In genomic region chr15:103333738-103334137, GRCm38 (mm10) we compare ENCODE assay signal across 9 mouse cellular contexts. TPM values are rescaled to one million over a fixed set of nuclear protein-coding genes. Genes with fewer than 3 reads are reported as not detected.
A peak's percentile ranks its signal among the peaks of the same experiment; 100 is the strongest.
DNase-seq lines count a peak whose midpoint lies in the region; ATAC-seq and TF ChIP-seq lines count a peak whose summit lies in the region.
"Had no signal": no experiment of that assay in that cellular context is flagged by ENCODE, and none has a peak within 500 bp of the region (broad histone marks: within the 10 kb centered on the region; RNA-seq: fewer than 3 reads in every experiment).

No protein-coding gene starts in this region.

- peak overlapping the region; percentile 3; the same call in 1 of the 2 replicates for H3K4me2 ChIP-seq in embryonic facial prominence, embryonic 14.5 days (ENCODE audit: low read depth, low read length)
- peak overlapping the region; percentile 31 for H3K4me2 ChIP-seq in liver, embryonic 13.5 days

- TF ChIP-seq CTCF in olfactory bulb, adult 2 months (IDR thresholded peaks at IDR 0.05; ENCODE audit: insufficient read depth, low read depth, low read length) = no peak

- no peaks in the 10 kb centered on the region for H3K27me3 ChIP-seq in embryonic facial prominence, embryonic 14.5 days (replicated peaks; ENCODE audit: control insufficient read depth, insufficient read depth, low read length)
- H3K27me3 ChIP-seq in liver, embryonic 13.5 days = peaks cover 10% of the 10 kb centered on the region

- TF ChIP-seq POLR2A in olfactory bulb, adult 2 months (IDR thresholded peaks at IDR 0.05; ENCODE audit: insufficient read depth, low read depth, low read length) = no peak

- no peaks in the 10 kb centered on the region for H3K36me3 ChIP-seq in embryonic facial prominence, embryonic 14.5 days (ENCODE audit: control insufficient read depth, insufficient read depth, low read length)
- H3K36me3 ChIP-seq in liver, embryonic 13.5 days = no peaks in the 10 kb centered on the region

- ATAC-seq in embryonic facial prominence, embryonic 14.5 days (ENCODE audit: low read depth) = peak; percentile 14; the same call in 1 of the 2 replicates
- ATAC-seq in liver, embryonic 13.5 days (ENCODE audit: low read depth) = peak; percentile 33; the same call in 1 of the 2 replicates
- no peak for ATAC-seq in megakaryocyte-erythroid progenitor cell, adult 5-6 weeks (replicated peaks; ENCODE audit: low FRiP score, low TSS enrichment, poor library complexity, severe bottlenecking)

- 51% methylated on average over 5 of the region's 5 CpGs for WGBS in embryonic facial prominence, embryonic 14.5 days
- 58% methylated on average over 5 of the region's 5 CpGs for WGBS in liver, embryonic 13.5 days (ENCODE audit: insufficient replicate concordance)
- WGBS in olfactory bulb, adult 2 months = 66% methylated on average over 5 of the region's 5 CpGs

- no peak overlapping the region for H3K4me3 ChIP-seq in embryonic facial prominence, embryonic 14.5 days (ENCODE audit: low read depth, low read length)
- H3K4me3 ChIP-seq in liver, embryonic 13.5 days (replicated peaks) = peak overlapping the region; percentile 23
- no peak overlapping the region; the same call in 1 of the 2 replicates for H3K4me3 ChIP-seq in olfactory bulb, adult 2 months (ENCODE audit: insufficient read depth, low read depth, low read length)

- peak; percentile 72 for DNase-seq in layer of hippocampus, adult 9-11 months
- DNase-seq in layer of hippocampus, postnatal 10 days (ENCODE audit: low spot score in 2 of 2) = no peak
- no peak for DNase-seq in embryonic facial prominence, embryonic 14.5 days (ENCODE audit: low spot score)
- no peak for DNase-seq in liver, embryonic 13.5 days
- no peak for DNase-seq in frontal cortex, postnatal 14 days (ENCODE audit: low spot score in 2 of 2)
- DNase-seq in MN1 (ENCODE audit: low spot score) = no peak
- DNase-seq: kidney, postnatal 4 days had no signal

- H3K27ac ChIP-seq in embryonic facial prominence, embryonic 14.5 days (replicated peaks; ENCODE audit: low read depth, low read length) = no peak overlapping the region
- H3K27ac ChIP-seq in liver, embryonic 13.5 days = peak overlapping the region; percentile 53
- peak overlapping the region; percentile 52 for H3K27ac ChIP-seq in olfactory bulb, adult 2 months (ENCODE audit: insufficient read depth, low read depth, low read length)

- no peaks in the 10 kb centered on the region for H3K9me3 ChIP-seq in embryonic facial prominence, embryonic 14.5 days (ENCODE audit: control insufficient read depth, low read length)
- no peaks in the 10 kb centered on the region for H3K9me3 ChIP-seq in liver, embryonic 13.5 days (replicated peaks)

- H3K9ac ChIP-seq in embryonic facial prominence, embryonic 14.5 days (ENCODE audit: low read depth, low read length) = no peak overlapping the region
- peak overlapping the region; percentile 29; the same call in 1 of the 2 replicates for H3K9ac ChIP-seq in liver, embryonic 13.5 days

- peaks cover 22% of the 10 kb centered on the region for H3K4me1 ChIP-seq in embryonic facial prominence, embryonic 14.5 days (ENCODE audit: control insufficient read depth, insufficient read depth, low read length)
- peaks cover 49% of the 10 kb centered on the region for H3K4me1 ChIP-seq in liver, embryonic 13.5 days (replicated peaks)
- peaks cover 30% of the 10 kb centered on the region for H3K4me1 ChIP-seq in olfactory bulb, adult 2 months (ENCODE audit: control insufficient read depth, insufficient read depth, low read length)

RNA-seq across cellular contexts. Expression of gene Zfp385a, which starts 6.2 kb away (rescaled TPM):
- total RNA-seq in layer of hippocampus, postnatal 10 days (2021) = 10 to 100 TPM; 36.5 to 45.0 TPM
- polyA plus RNA-seq in embryonic facial prominence, embryonic 14.5 days (2014; fragmentation: Nextera tagmentation; extraction: Ambion mirVana) = 18.4 and 19.0 TPM in 2 replicates
- 4.6 and 5.9 TPM in 2 replicates for polyA plus RNA-seq in liver, embryonic 13.5 days (2015; fragmentation: Nextera tagmentation; extraction: Ambion mirVana)
- not detected in 2 replicates for polyA plus RNA-seq in olfactory bulb, adult 2 months (2012; ENCODE audit: insufficient read depth, insufficient read length, low replicate concordance, missing spikeins)
- total RNA-seq in megakaryocyte-erythroid progenitor cell, adult 5-6 weeks (2014; fragmentation: Nextera tagmentation) = 23.4 and 28.7 TPM in 2 replicates
- total RNA-seq in megakaryocyte-erythroid progenitor cell, adult 5-6 weeks (2017) = 1.7 and 2.1 TPM in 2 replicates

RNA-seq across cellular contexts. Expression of gene Gpr84, which starts 23.3 kb away (rescaled TPM):
- 1 to 10 TPM in 1 of 2 experiments, under 1 TPM in 1; 0.89 to 1.0 TPM for total RNA-seq in layer of hippocampus, postnatal 10 days (2021)
- 0.13 and 0.47 TPM in 2 replicates for polyA plus RNA-seq in embryonic facial prominence, embryonic 14.5 days (2014; fragmentation: Nextera tagmentation; extraction: Ambion mirVana)
- 0.28 and 0.29 TPM in 2 replicates for polyA plus RNA-seq in liver, embryonic 13.5 days (2015; fragmentation: Nextera tagmentation; extraction: Ambion mirVana)
- not detected in 2 replicates for polyA plus RNA-seq in olfactory bulb, adult 2 months (2012; ENCODE audit: insufficient read depth, insufficient read length, low replicate concordance, missing spikeins)
- total RNA-seq in megakaryocyte-erythroid progenitor cell, adult 5-6 weeks (2014; fragmentation: Nextera tagmentation) = 0.49 TPM in 1 of 2 replicates, not detected in the other
- 0.34 and 1.3 TPM in 2 replicates for total RNA-seq in megakaryocyte-erythroid progenitor cell, adult 5-6 weeks (2017)

RNA-seq across cellular contexts. Expression of gene Itga5, which starts 32.8 kb away (rescaled TPM):
- 1 to 10 TPM; 6.7 to 7.5 TPM for total RNA-seq in layer of hippocampus, postnatal 10 days (2021)
- 63.4 TPM in 2 replicates for polyA plus RNA-seq in embryonic facial prominence, embryonic 14.5 days (2014; fragmentation: Nextera tagmentation; extraction: Ambion mirVana)
- polyA plus RNA-seq in liver, embryonic 13.5 days (2015; fragmentation: Nextera tagmentation; extraction: Ambion mirVana) = 12.9 and 15.8 TPM in 2 replicates
- not detected in 2 replicates for polyA plus RNA-seq in olfactory bulb, adult 2 months (2012; ENCODE audit: insufficient read depth, insufficient read length, low replicate concordance, missing spikeins)
- 51.5 and 56.4 TPM in 2 replicates for total RNA-seq in megakaryocyte-erythroid progenitor cell, adult 5-6 weeks (2014; fragmentation: Nextera tagmentation)
- total RNA-seq in megakaryocyte-erythroid progenitor cell, adult 5-6 weeks (2017) = 11.5 and 11.8 TPM in 2 replicates

Comparison
In these comparisons a context has a peak if more than half of its experiments do, and no peak if none do; other contexts are left out.
1. RNA of gene Itga5, which starts 32.8 kb away (polyA plus RNA-seq): 63.4 TPM in embryonic facial prominence, embryonic 14.5 days and 12.9 to 15.8 TPM in liver, embryonic 13.5 days; not detected in olfactory bulb, adult 2 months; every median in the first group is over 10 times any median in the second.